Mouse (Mus musculus) hindbrain, postnatal 0 days (tissue): ENCODE results near the gene Ctps2. TPM values are rescaled to one million over a fixed set of nuclear protein-coding genes. Genes with fewer than 3 reads are reported as not detected.

Experiments used
- ATAC-seq: fragments of 200-750 bp; cut with Nextera tagmentation; 2 replicates; pipeline ENCODE4 v1.8.0; 2017; ENCODE audit warnings: mild to moderate bottlenecking, moderate TSS enrichment, moderate library complexity
- DNase-seq: peaks from one replicate; pipeline ENCODE4 v3.0.0-alpha.2; 2015; ENCODE audit warnings: low spot score
- H3K27ac ChIP-seq: fragments of 300-500 bp; sonication (generic); 2 replicates; pipeline ENCODE4 v1.5.1; 2014; ENCODE audit warnings: mild to moderate bottlenecking
- H3K27me3 ChIP-seq: fragments of 300-500 bp; sonication (generic); 2 replicates; pipeline ENCODE4 v1.6.1; 2014; ENCODE audit warnings: low read length, mixed read lengths; ENCODE audit not compliant: insufficient read depth
- H3K36me3 ChIP-seq: fragments of 300-500 bp; sonication (generic); 2 replicates; pipeline ENCODE4 v1.6.1; 2014; ENCODE audit warnings: low read length, mixed read lengths; ENCODE audit not compliant: insufficient read depth
- H3K4me1 ChIP-seq: fragments of 300-500 bp; sonication (generic); 2 replicates; pipeline ENCODE4 v1.6.1; 2014; ENCODE audit warnings: antibody characterized with exemption, low read length, mixed read lengths; ENCODE audit not compliant: insufficient read depth
- H3K4me2 ChIP-seq: fragments of 300-500 bp; sonication (generic); 2 replicates; pipeline ENCODE4 v1.6.1; 2014; ENCODE audit warnings: low read depth, mild to moderate bottlenecking, low read length, moderate library complexity, mixed read lengths
- H3K4me3 ChIP-seq: fragments of 300-500 bp; sonication (generic); 2 replicates; pipeline ENCODE4 v1.5.1; 2014; ENCODE audit warnings: low read length
- H3K9ac ChIP-seq: fragments of 300-500 bp; sonication (generic); replicated peaks from 2 replicates; pipeline ENCODE4 v1.6.1; 2014; ENCODE audit warnings: mild to moderate bottlenecking, low read length, moderate library complexity, mixed read lengths
- H3K9me3 ChIP-seq: fragments of 300-500 bp; sonication (generic); 2 replicates; pipeline ENCODE4 v1.6.1; 2016; ENCODE audit warnings: low read length, mixed read lengths
- CTCF ChIP-seq: IDR thresholded peaks from 2 replicates; pipeline ENCODE4 v1.5.1; 2016; ENCODE audit warnings: antibody characterized with exemption, control low read depth, low read depth
- WGBS: fragments of 180-500 bp; shearing (Covaris S2); extraction: QIAGEN DNeasy Blood & Tissue Kit; methylation state at CpG from one replicate; pipeline ENCODE4 v1.1.7; 2014; 5-methylcytosine and 5-hydroxymethylcytosine counted together
- polyA plus RNA-seq: library from polyadenylated mRNA; unstranded; fragments of >200 nt; fragmentation: Nextera tagmentation; extraction: Ambion mirVana; gene quantifications from 2 replicates; pipeline ENCODE4 v1.2.1, GENCODE M21; 2015
- total RNA-seq: library from RNA; depleted of rRNA; stranded (reverse); fragments of >200 nt; gene quantifications from 2 replicates; pipeline ENCODE4 v1.2.3, GENCODE M21; 2014

Ctps2 gene
- total and polyA plus RNA-seq, 2 experiments from 2014 or later: 53.6 to 74.9 TPM

DNA sequence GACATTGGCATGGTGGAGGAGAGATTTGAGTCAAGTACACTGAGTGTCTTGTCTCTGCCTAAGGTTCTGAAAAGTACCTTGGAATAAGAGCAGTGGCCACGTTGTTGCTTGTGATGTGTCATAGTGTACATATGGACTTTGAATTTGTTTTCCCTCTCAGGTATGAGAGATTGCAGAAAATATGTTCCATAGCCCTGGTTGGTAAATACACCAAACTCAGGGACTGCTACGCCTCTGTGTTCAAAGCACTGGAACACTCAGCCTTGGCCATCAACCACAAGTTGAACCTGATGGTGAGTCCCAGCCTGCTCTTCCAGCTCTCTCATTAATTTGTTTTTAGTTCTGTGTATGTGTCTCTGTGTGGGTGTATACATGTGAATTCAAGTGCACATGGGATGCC is 30.4 kb downstream of the Ctps2 start:
- no peak overlapping the region for H3K4me2 ChIP-seq
- 0 out of 2 replicates have a peak, but pooled peaks cover 5% of the 10 kb centered on the region for H3K36me3 ChIP-seq
- no peak for TF ChIP-seq CTCF

DNA sequence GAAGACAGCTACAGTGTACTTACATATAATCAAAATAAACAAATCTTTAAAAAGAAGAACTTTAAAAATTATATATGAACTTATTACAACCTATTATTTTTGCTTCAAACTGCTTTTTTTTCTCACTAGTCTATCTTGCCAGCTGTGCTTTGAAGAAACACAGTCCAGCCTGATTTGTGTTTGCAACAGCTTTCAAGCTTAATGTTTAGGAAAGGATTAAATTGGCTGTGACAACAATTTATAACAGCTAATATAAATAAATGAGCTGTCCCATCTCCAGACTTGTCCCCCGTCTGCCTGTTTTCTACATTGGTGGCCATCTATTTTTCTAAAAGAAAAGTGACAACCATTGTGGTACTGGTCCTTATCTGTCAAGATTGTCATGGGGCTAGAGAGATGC is 41.0 kb downstream of the Ctps2 start:
- TF ChIP-seq CTCF: no peak
- DNase-seq: no peak
- H3K4me2 ChIP-seq: no peak overlapping the region
- WGBS: 79% methylated on average over 1 of the region's 1 CpGs
- ATAC-seq: no peak
- H3K9ac ChIP-seq: no peak overlapping the region
- H3K27ac ChIP-seq: no peak overlapping the region
- no peaks in the 10 kb centered on the region for H3K9me3 ChIP-seq
- H3K4me3 ChIP-seq: no peak overlapping the region
- H3K27me3 ChIP-seq: no peaks in the 10 kb centered on the region
- H3K36me3 ChIP-seq: 0 out of 2 replicates have a peak, but pooled peaks cover 3% of the 10 kb centered on the region
- H3K4me1 ChIP-seq: no peaks in the 10 kb centered on the region

More for the DNA sequence above, 30.4 kb downstream of the Ctps2 start:
- no peak overlapping the region for H3K4me3 ChIP-seq
- WGBS: 86% methylated on average over 2 of the region's 2 CpGs
- no peaks in the 10 kb centered on the region for H3K4me1 ChIP-seq
- ATAC-seq (no peak), DNase-seq (no peak)
- no peak overlapping the region for H3K9ac ChIP-seq
- no peak overlapping the region for H3K27ac ChIP-seq
- no peaks in the 10 kb centered on the region for H3K9me3 ChIP-seq
- H3K27me3 ChIP-seq: no peaks in the 10 kb centered on the region

DNA sequence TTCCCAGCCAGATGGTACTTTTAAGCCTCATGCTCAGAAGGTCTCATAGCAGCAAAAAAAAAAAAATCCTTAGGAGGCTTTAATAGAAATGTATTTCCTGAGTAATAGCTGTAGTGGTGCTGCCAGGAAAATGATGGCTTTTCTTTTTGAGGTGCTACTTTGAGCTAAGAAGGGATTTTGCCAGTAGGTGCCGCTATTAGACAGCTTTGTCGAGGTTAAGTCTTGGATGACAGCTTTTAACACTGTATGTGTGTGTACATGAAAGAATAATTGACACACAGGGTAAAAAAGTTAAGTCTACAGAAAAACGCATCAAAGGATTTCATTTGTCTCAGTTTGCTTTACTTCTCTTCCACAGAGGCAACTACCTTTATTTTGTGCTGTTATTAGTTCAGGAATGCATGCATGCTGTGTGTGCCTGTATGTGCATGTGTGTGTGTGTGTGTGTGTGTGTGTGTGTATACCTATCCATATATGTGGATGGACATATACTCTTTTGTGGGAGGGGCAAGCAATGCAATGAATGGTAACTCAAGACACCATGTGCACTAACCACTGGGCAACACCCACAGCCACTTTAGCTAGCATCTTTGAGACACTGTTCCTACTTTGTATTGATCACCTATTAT is 48.9 kb downstream of the Ctps2 start:
- ATAC-seq (0 out of 2 replicates have a peak, but pooled peaks have one; percentile 51), DNase-seq (peak; percentile 80)
- 28% methylated on average over 3 of the region's 3 CpGs for WGBS
- no peaks in the 10 kb centered on the region for H3K9me3 ChIP-seq
- H3K27me3 ChIP-seq: no peaks in the 10 kb centered on the region
- TF ChIP-seq CTCF: peak; percentile 68
- H3K36me3 ChIP-seq: no peaks in the 10 kb centered on the region
- no peak overlapping the region for H3K4me3 ChIP-seq
- H3K9ac ChIP-seq: no peak overlapping the region
- H3K4me2 ChIP-seq: no peak overlapping the region
- H3K27ac ChIP-seq: no peak overlapping the region
- H3K4me1 ChIP-seq: no peaks in the 10 kb centered on the region

DNA sequence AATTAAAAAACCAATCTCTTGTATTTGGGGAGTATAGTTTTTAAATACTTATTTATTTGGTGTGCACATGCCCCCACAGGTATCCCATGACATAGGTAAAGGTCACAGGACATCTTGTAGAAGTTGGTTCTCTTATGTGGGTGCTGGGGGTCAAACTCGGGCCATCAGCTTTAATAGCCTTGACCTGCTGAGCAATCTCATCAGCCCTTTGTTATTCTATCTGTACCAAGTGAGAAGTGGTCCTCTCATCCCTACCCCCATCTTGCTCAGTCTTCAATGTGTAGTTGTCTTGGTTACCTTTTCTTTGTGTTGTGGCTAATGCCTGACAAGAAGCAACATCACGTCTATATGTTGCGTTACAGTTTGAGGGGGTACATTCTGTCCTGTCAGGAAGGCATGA is 56.9 kb downstream of the Ctps2 start:
- Histone ChIP-seq H3K4me3 (no peak overlapping the region), H3K27ac (no peak overlapping the region), H3K27me3 (no peaks in the 10 kb centered on the region), H3K4me1 (no peaks in the 10 kb centered on the region), H3K36me3 (no peaks in the 10 kb centered on the region), H3K4me2 (no peak overlapping the region), H3K9ac (no peak overlapping the region), H3K9me3 (no peaks in the 10 kb centered on the region)
- 78% methylated on average over 3 of the region's 3 CpGs for WGBS
- DNase-seq (no peak), ATAC-seq (no peak)
- no peak for TF ChIP-seq CTCF

DNA sequence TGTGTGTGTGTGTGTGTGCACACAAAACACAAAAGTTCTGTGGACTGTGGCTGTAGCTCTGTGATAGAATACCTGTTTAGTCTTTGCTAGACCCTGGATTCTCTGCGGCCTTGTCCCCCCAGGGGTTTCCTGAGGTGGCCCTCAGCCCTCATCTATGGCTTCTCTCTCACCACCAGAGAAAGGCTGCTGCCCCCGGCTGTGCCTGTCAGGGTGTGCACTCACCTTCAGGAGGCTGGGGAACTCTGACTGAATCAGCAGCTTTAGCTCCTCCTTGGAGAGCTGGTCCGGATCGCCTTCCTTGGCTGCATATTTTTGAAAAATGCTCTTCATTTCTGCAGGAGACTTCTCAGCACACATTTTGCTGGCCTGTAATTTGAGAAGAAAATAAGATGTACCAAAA is 62.8 kb downstream of the Ctps2 start:
- no peak overlapping the region for H3K27ac ChIP-seq
- WGBS: 51% methylated on average over 4 of the region's 4 CpGs
- no peak for TF ChIP-seq CTCF
- no peaks in the 10 kb centered on the region for H3K4me1 ChIP-seq
- DNase-seq: no peak
- H3K36me3 ChIP-seq: no peaks in the 10 kb centered on the region
- H3K9ac ChIP-seq: no peak overlapping the region
- no peak for ATAC-seq
- no peaks in the 10 kb centered on the region for H3K27me3 ChIP-seq
- H3K9me3 ChIP-seq: no peaks in the 10 kb centered on the region
- no peak overlapping the region for H3K4me2 ChIP-seq
- no peak overlapping the region for H3K4me3 ChIP-seq

DNA sequence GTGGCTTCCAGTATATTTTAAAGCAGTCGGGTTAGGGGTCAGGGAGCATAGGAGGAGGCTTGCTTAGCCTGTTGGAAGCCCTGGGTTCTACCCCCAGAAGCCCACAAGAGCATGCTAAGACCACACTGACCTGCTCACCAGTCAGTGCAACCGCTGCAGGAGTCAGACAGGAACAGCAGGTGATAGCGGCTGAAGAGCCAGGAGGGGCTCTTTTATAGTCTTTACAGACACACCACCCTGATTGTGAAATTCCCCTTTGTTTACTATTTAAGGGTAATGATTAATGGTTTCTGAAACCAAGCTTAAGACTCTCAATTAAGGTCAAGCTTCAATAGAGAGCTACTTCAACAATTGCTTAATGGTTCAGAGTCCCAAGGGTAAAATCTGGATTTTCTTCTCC is 63.3 kb downstream of the Ctps2 start, which contains the start of gene S100g:
Gene S100g (minus strand): TSS at position 217 of the 400 bp plus-strand sequence.
- Histone ChIP-seq H3K27me3 (no peaks in the 10 kb centered on the region), H3K9ac (no peak within 1 kb of the TSS), H3K27ac (no peak within 1 kb of the TSS), H3K9me3 (no peaks in the 10 kb centered on the region), H3K4me3 (no peak within 1 kb of the TSS), H3K36me3 (no peaks in the 10 kb centered on the region), H3K4me1 (no peaks in the 10 kb centered on the region), H3K4me2 (no peak within 1 kb of the TSS)
- DNase-seq: no peak
- ATAC-seq: no peak
- WGBS: 55% methylated on average over 3 of the region's 3 CpGs
- TF ChIP-seq CTCF: no peak

DNA sequence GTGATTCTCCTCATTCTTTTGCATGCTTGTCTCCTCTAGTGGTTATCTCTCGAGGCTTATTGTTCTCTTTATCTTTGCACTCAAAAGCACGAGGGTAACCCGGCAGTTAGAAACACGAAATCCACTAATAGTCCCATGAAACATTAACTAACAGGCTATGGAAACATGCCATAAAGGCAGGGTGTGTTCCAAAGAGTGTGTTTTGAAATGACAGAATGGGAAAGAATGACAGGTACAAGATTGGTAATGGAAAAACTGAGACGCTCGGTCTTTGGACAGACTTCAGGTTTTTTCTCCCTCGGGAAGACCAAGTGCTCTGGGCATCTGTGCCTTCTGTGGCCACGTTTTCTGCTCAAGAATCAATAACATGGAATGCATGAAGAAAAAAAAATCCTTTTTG is 66.4 kb downstream of the Ctps2 start:
- Histone ChIP-seq H3K9ac (no peak overlapping the region), H3K27me3 (no peaks in the 10 kb centered on the region), H3K4me1 (no peaks in the 10 kb centered on the region), H3K36me3 (no peaks in the 10 kb centered on the region), H3K9me3 (no peaks in the 10 kb centered on the region), H3K4me3 (no peak overlapping the region), H3K27ac (no peak overlapping the region), H3K4me2 (no peak overlapping the region)
- TF ChIP-seq CTCF: no peak
- 61% methylated on average over 8 of the region's 8 CpGs for WGBS
- no peak for DNase-seq
- no peak for ATAC-seq
